Mouse (Mus musculus): ENCODE data around the gene Ticam1.

DNA sequence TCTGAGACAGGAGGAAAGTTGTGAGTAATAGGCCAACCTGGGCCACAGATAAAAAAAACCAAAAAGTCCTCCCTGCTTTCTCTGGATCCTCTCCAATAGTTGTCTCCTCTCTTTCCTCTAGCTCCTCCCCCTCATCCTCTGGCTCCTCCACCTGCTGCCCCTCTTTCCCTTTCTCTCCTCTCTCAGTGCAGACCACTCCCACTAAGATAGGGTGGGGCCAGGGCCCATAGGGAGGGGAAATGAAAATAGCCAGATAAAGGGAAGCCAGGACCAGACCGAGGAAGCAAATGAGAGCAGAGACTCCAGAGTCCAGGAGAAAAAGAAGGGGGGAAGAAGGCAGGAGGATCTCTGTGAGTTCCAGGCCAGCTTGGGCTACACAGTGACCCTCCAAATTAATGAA, 51.7 kb downstream of the Ticam1 start:
- TF ChIP-seq CTCF (IDR thresholded peaks at IDR 0.05; ENCODE audit: borderline replicate concordance, extremely low read depth, insufficient read depth, insufficient read length) (no peak), POLR2A (IDR thresholded peaks at IDR 0.05; ENCODE audit: borderline replicate concordance, extremely low read depth, insufficient read depth, insufficient read length, poor library complexity, severe bottlenecking) (no peak)

Data from brain, embryonic 14.5 days (tissue).